Mouse (Mus musculus) midbrain, embryonic 16.5 days (tissue): Measurements from ENCODE around the gene Gli1. TPM values are rescaled to one million over a fixed set of nuclear protein-coding genes. Genes with fewer than 3 reads are reported as not detected.

Source experiments
- ATAC-seq: fragments of 200-750 bp; cut with Nextera tagmentation; 2 replicates; pipeline ENCODE4 v1.8.0; 2017; ENCODE audit warnings: moderate TSS enrichment
- H3K27ac ChIP-seq: fragments of 300-500 bp; sonication (generic); 2 replicates; pipeline ENCODE4 v1.5.1; 2014; ENCODE audit warnings: mild to moderate bottlenecking, low read length, mixed read lengths
- H3K27me3 ChIP-seq: fragments of 300-500 bp; sonication (generic); 2 replicates; pipeline ENCODE4 v1.6.1; 2014; ENCODE audit warnings: low read depth, low read length, mixed read lengths; ENCODE audit not compliant: control insufficient read depth, insufficient read depth
- H3K36me3 ChIP-seq: fragments of 300-500 bp; sonication (generic); 2 replicates; pipeline ENCODE4 v1.6.1; 2014; ENCODE audit warnings: mild to moderate bottlenecking, low read length, moderate library complexity, mixed read lengths; ENCODE audit not compliant: control insufficient read depth, insufficient read depth
- H3K4me1 ChIP-seq: fragments of 300-500 bp; sonication (generic); 2 replicates; pipeline ENCODE4 v1.6.1; 2014; ENCODE audit warnings: mild to moderate bottlenecking, low read length, mixed read lengths; ENCODE audit not compliant: control insufficient read depth, insufficient read depth
- H3K4me2 ChIP-seq: fragments of 300-500 bp; sonication (generic); 2 replicates; pipeline ENCODE4 v1.6.1; 2014; ENCODE audit warnings: mild to moderate bottlenecking, low read length, mixed read lengths
- H3K4me3 ChIP-seq: fragments of 300-500 bp; sonication (generic); 2 replicates; pipeline ENCODE4 v1.5.1; 2014; ENCODE audit warnings: low read depth, mild to moderate bottlenecking, low read length, moderate library complexity, mixed read lengths
- H3K9ac ChIP-seq: fragments of 300-500 bp; sonication (generic); 2 replicates; pipeline ENCODE4 v1.6.1; 2014; ENCODE audit warnings: low read depth, low read length, mixed read lengths
- H3K9me3 ChIP-seq: fragments of 300-500 bp; sonication (generic); replicated peaks from 2 replicates; pipeline ENCODE4 v1.6.1; 2014; ENCODE audit warnings: mild to moderate bottlenecking, low read length, mixed read lengths; ENCODE audit not compliant: control insufficient read depth, poor library complexity, severe bottlenecking
- WGBS: fragments of 180-500 bp; shearing (Covaris S2); extraction: QIAGEN DNeasy Blood & Tissue Kit; methylation state at CpG from one replicate; pipeline ENCODE4 v1.1.7; 2014; 5-methylcytosine and 5-hydroxymethylcytosine counted together
- polyA plus RNA-seq: library from polyadenylated mRNA; unstranded; fragments of >200 nt; fragmentation: Nextera tagmentation; extraction: Ambion mirVana; gene quantifications from 2 replicates; pipeline ENCODE4 v1.2.1, GENCODE M21; 2015

The Gli1 gene
- polyA plus RNA-seq, 1 experiment from 2014 or later: 0.92 TPM

- no peak for ATAC-seq
- Histone ChIP-seq H3K4me2 (peak overlapping the region; percentile 72), H3K4me1 (peaks cover 37% of the 10 kb centered on the region), H3K27ac (peak overlapping the region; percentile 96), H3K4me3 (peak overlapping the region; percentile 63), H3K36me3 (peaks cover 22% of the 10 kb centered on the region), H3K9ac (peak overlapping the region; percentile 81), H3K27me3 (no peaks in the 10 kb centered on the region), H3K9me3 (no peaks in the 10 kb centered on the region)
- WGBS: 64% methylated on average over 15 of the region's 15 CpGs
These were observed 54.4 kb downstream of the Gli1 start for GRCm38 (mm10) chr10:127287271-127287935.

- Histone ChIP-seq H3K4me1 (peaks cover 31% of the 10 kb centered on the region), H3K9me3 (no peaks in the 10 kb centered on the region), H3K9ac (peak overlapping the region; percentile 81), H3K27ac (no peak overlapping the region), H3K36me3 (peaks cover 28% of the 10 kb centered on the region), H3K4me3 (0 out of 2 replicates have a peak overlapping the region, but pooled peaks have one; percentile 63), H3K4me2 (peak overlapping the region; percentile 72), H3K27me3 (no peaks in the 10 kb centered on the region)
- no peak for ATAC-seq
- 46% methylated on average over 7 of the region's 7 CpGs for WGBS
These were observed 55.0 kb downstream of the Gli1 start for GRCm38 (mm10) chr10:127286730-127287129.

GRCm38 (mm10) chr10:127286194-127286593, 55.6 kb downstream of the Gli1 start:
- Histone ChIP-seq H3K4me3 (no peak overlapping the region), H3K9me3 (no peaks in the 10 kb centered on the region), H3K27ac (no peak overlapping the region), H3K36me3 (peaks cover 32% of the 10 kb centered on the region), H3K9ac (peak overlapping the region; percentile 81; the same call in 1 of the 2 replicates), H3K27me3 (no peaks in the 10 kb centered on the region), H3K4me1 (peaks cover 26% of the 10 kb centered on the region), H3K4me2 (peak overlapping the region; percentile 72)
- no peak for ATAC-seq
- WGBS: 79% methylated on average over 6 of the region's 7 CpGs

GRCm38 (mm10) chr10:127285644-127286043, 56.1 kb downstream of the Gli1 start:
- 65% methylated on average over 13 of the region's 13 CpGs for WGBS
- H3K9ac ChIP-seq: peak overlapping the region; percentile 11; the same call in 1 of the 2 replicates
- no peak overlapping the region for H3K27ac ChIP-seq

GRCm38 (mm10) chr10:127284724-127285500, 56.9 kb downstream of the Gli1 start:
- Histone ChIP-seq H3K4me3 (no peak overlapping the region), H3K4me1 (peaks cover 26% of the 10 kb centered on the region), H3K9ac (no peak overlapping the region; the same call in 1 of the 2 replicates), H3K27ac (no peak overlapping the region), H3K27me3 (no peaks in the 10 kb centered on the region), H3K4me2 (no peak overlapping the region), H3K9me3 (no peaks in the 10 kb centered on the region), H3K36me3 (peaks cover 32% of the 10 kb centered on the region)
- 76% methylated on average over 11 of the region's 11 CpGs for WGBS
- no peak for ATAC-seq

More at GRCm38 (mm10) chr10:127285644-127286043, 56.1 kb downstream of the Gli1 start:
- no peak overlapping the region for H3K4me2 ChIP-seq
- ATAC-seq: no peak
- H3K27me3 ChIP-seq: no peaks in the 10 kb centered on the region
- peaks cover 26% of the 10 kb centered on the region for H3K4me1 ChIP-seq
- H3K36me3 ChIP-seq: peaks cover 32% of the 10 kb centered on the region
- H3K4me3 ChIP-seq: no peak overlapping the region
- H3K9me3 ChIP-seq: no peaks in the 10 kb centered on the region

- H3K27me3 ChIP-seq: no peaks in the 10 kb centered on the region
- no peaks in the 10 kb centered on the region for H3K9me3 ChIP-seq
- no peak overlapping the region for H3K4me3 ChIP-seq
- ATAC-seq: no peak
- peaks cover 36% of the 10 kb centered on the region for H3K36me3 ChIP-seq
- H3K9ac ChIP-seq: no peak overlapping the region
- peaks cover 24% of the 10 kb centered on the region for H3K4me1 ChIP-seq
- H3K27ac ChIP-seq: no peak overlapping the region
- no peak overlapping the region for H3K4me2 ChIP-seq
- 93% methylated on average over 7 of the region's 7 CpGs for WGBS
These were observed 57.6 kb downstream of the Gli1 start for GRCm38 (mm10) chr10:127284105-127284622.

GRCm38 (mm10) chr10:127282620-127283215, 59.1 kb downstream of the Gli1 start:
- 89% methylated on average over 13 of the region's 13 CpGs for WGBS
- ATAC-seq: no peak
- Histone ChIP-seq H3K27ac (no peak overlapping the region), H3K4me3 (no peak overlapping the region), H3K4me1 (peaks cover 20% of the 10 kb centered on the region), H3K27me3 (no peaks in the 10 kb centered on the region), H3K9me3 (no peaks in the 10 kb centered on the region), H3K4me2 (no peak overlapping the region), H3K36me3 (peaks cover 43% of the 10 kb centered on the region), H3K9ac (no peak overlapping the region)

GRCm38 (mm10) chr10:127281316-127281715, 60.5 kb downstream of the Gli1 start:
- Histone ChIP-seq H3K4me1 (peaks cover 6% of the 10 kb centered on the region), H3K4me3 (no peak overlapping the region), H3K27ac (no peak overlapping the region), H3K9ac (no peak overlapping the region), H3K9me3 (no peaks in the 10 kb centered on the region), H3K4me2 (no peak overlapping the region), H3K27me3 (no peaks in the 10 kb centered on the region), H3K36me3 (peaks cover 53% of the 10 kb centered on the region)
- WGBS: 83% methylated on average over 8 of the region's 8 CpGs
- no peak for ATAC-seq
